Mouse (Mus musculus) MEL (cell line): Measurements from ENCODE around the gene Col26a1. TPM values are rescaled to one million over a fixed set of nuclear protein-coding genes. Genes with fewer than 3 reads are reported as not detected.

Experiments used
- DNase-seq: peaks from one replicate; pipeline ENCODE4 v3.0.0; 2011; ENCODE audit warnings: low read depth, low spot score
- H3K27ac ChIP-seq: 2 replicates; pipeline ENCODE4 v1.5.1; 2012; ENCODE audit warnings: low read depth, mild to moderate bottlenecking, control low read depth, low read length, moderate library complexity; ENCODE audit not compliant: control insufficient read depth
- H3K27me3 ChIP-seq, 2 experiments: fragments of 150-350 bp in 1 of 2; sonication (generic) in 1 of 2; 2 replicates each; pipeline ENCODE4 v1.6.1; 2012; ENCODE audit warnings: low read length in 2 of 2, mild to moderate bottlenecking in 2 of 2, improper control_type of control experiment in 1 of 2, moderate library complexity in 1 of 2; ENCODE audit not compliant: insufficient read depth in 2 of 2, control insufficient read depth in 1 of 2
- H3K36me3 ChIP-seq, 2 experiments: 2 replicates each; pipeline ENCODE4 v1.6.1; 2012 to 2014; ENCODE audit warnings: low read length in 2 of 2, improper control_type of control experiment in 1 of 2, inconsistent platforms in 1 of 2, mild to moderate bottlenecking in 1 of 2; ENCODE audit not compliant: insufficient read depth in 2 of 2, control insufficient read depth in 1 of 2
- H3K4me1 ChIP-seq, 2 experiments: fragments of 150-350 bp in 1 of 2; sonication (generic) in 1 of 2; 2 replicates each; pipeline ENCODE4 v1.6.1; 2012; ENCODE audit warnings: low read length in 2 of 2, improper control_type of control experiment in 1 of 2, mild to moderate bottlenecking in 1 of 2; ENCODE audit not compliant: insufficient read depth in 2 of 2, control insufficient read depth in 1 of 2
- H3K4me3 ChIP-seq, 2 experiments: fragments of 150-350 bp in 1 of 2; sonication (generic) in 1 of 2; 2 replicates each; pipeline ENCODE4 v1.5.1; 2012; ENCODE audit warnings: low read depth in 2 of 2, low read length in 2 of 2, mild to moderate bottlenecking in 2 of 2, moderate library complexity in 2 of 2, control low read depth in 1 of 2, improper control_type of control experiment in 1 of 2; ENCODE audit not compliant: control insufficient read depth in 1 of 2, insufficient read depth in 1 of 2
- H3K79me2 ChIP-seq: 2 replicates; pipeline ENCODE4 v1.6.1; 2012; ENCODE audit warnings: mild to moderate bottlenecking, low read length, moderate library complexity; ENCODE audit not compliant: control insufficient read depth, poor library complexity, insufficient read depth
- H3K9ac ChIP-seq: 2 replicates; pipeline ENCODE4 v1.6.1; 2012; ENCODE audit warnings: low read depth, mild to moderate bottlenecking, control low read depth, low read length, moderate library complexity; ENCODE audit not compliant: control insufficient read depth, poor library complexity, severe bottlenecking
- H3K9me3 ChIP-seq: fragments of 150-350 bp; sonication (generic); replicated peaks from 2 replicates; pipeline ENCODE4 v1.6.1; 2012; ENCODE audit warnings: mild to moderate bottlenecking, low read length, improper control_type of control experiment, moderate library complexity; ENCODE audit not compliant: insufficient read depth
- CHD1 ChIP-seq: IDR thresholded peaks from 2 replicates; pipeline ENCODE4 v1.6.1; 2012; ENCODE audit warnings: low read depth, mild to moderate bottlenecking, inconsistent platforms, low read length, improper control_type of control experiment
- CHD2 ChIP-seq: IDR thresholded peaks from 2 replicates; pipeline ENCODE4 v1.6.1; 2011; ENCODE audit warnings: low read length, improper control_type of control experiment
- CTCF ChIP-seq, 3 experiments: IDR thresholded peaks in 2 of 3; conservative IDR thresholded peaks in 1 of 3; 2 replicates each; pipeline ENCODE4 v1.5.1; 2011 to 2012; ENCODE audit warnings: low read length in 3 of 3, low read depth in 2 of 3, mild to moderate bottlenecking in 2 of 3, improper control_type of control experiment in 1 of 3, inconsistent platforms in 1 of 3, mixed read lengths in 1 of 3, moderate library complexity in 1 of 3; ENCODE audit not compliant: control insufficient read depth in 1 of 3, insufficient read depth in 1 of 3, poor library complexity in 1 of 3, severe bottlenecking in 1 of 3
- KAT2A ChIP-seq: conservative IDR thresholded peaks from 2 replicates; pipeline ENCODE4 v1.6.1; 2012; ENCODE audit warnings: low read depth, low read length, improper control_type of control experiment, inconsistent platforms
- MAFK ChIP-seq: IDR thresholded peaks from 2 replicates; pipeline ENCODE4 v1.6.1; 2011; ENCODE audit warnings: low read depth, mild to moderate bottlenecking, low read length, improper control_type of control experiment, borderline replicate concordance
- MEF2A ChIP-seq: IDR thresholded peaks from 2 replicates; pipeline ENCODE4 v1.6.1; 2014; ENCODE audit warnings: low read depth, mild to moderate bottlenecking, inconsistent platforms, low read length, improper control_type of control experiment; ENCODE audit not compliant: poor library complexity, insufficient replicate concordance, severe bottlenecking; ENCODE audit errors: extremely low read depth
- MYB ChIP-seq: IDR thresholded peaks from 2 replicates; pipeline ENCODE4 v1.6.1; 2011; ENCODE audit warnings: mild to moderate bottlenecking, low read depth, low read length, improper control_type of control experiment
- MYC ChIP-seq: IDR thresholded peaks from 2 replicates; pipeline ENCODE4 v1.6.1; 2011; ENCODE audit warnings: low read depth, mild to moderate bottlenecking, low read length, improper control_type of control experiment, moderate library complexity
- NELFE ChIP-seq: IDR thresholded peaks from 2 replicates; pipeline ENCODE4 v1.6.1; 2011; ENCODE audit warnings: low read depth, low read length, improper control_type of control experiment
- POLR2AphosphoS2 ChIP-seq: IDR thresholded peaks from 2 replicates; pipeline ENCODE4 v1.6.1; 2011; ENCODE audit warnings: low read length, improper control_type of control experiment
- POLR2AphosphoS5 ChIP-seq: IDR thresholded peaks from 2 replicates; pipeline ENCODE4 v1.6.1; 2012; ENCODE audit warnings: low read depth, borderline replicate concordance, mild to moderate bottlenecking, inconsistent platforms, low read length, moderate library complexity, mixed read lengths
- RAD21 ChIP-seq: IDR thresholded peaks from 2 replicates; pipeline ENCODE4 v1.6.1; 2011; ENCODE audit warnings: mild to moderate bottlenecking, low read depth, low read length, improper control_type of control experiment
- SIN3A ChIP-seq: IDR thresholded peaks from 2 replicates; pipeline ENCODE4 v1.6.1; 2012; ENCODE audit warnings: low read length, improper control_type of control experiment, inconsistent platforms
- TAL1 ChIP-seq: IDR thresholded peaks from 2 replicates; pipeline ENCODE4 v1.6.1; 2012; ENCODE audit warnings: mild to moderate bottlenecking, inconsistent platforms, low read length, moderate library complexity, mixed read lengths
- USF1 ChIP-seq: IDR thresholded peaks from 2 replicates; pipeline ENCODE4 v1.6.1; 2014; ENCODE audit warnings: low read depth, mild to moderate bottlenecking, inconsistent platforms, low read length, improper control_type of control experiment, moderate library complexity
- USF2 ChIP-seq, 2 experiments: IDR thresholded peaks; 2 replicates each; pipeline ENCODE4 v1.6.1; 2011 to 2012; ENCODE audit warnings: improper control_type of control experiment in 2 of 2, low read length in 2 of 2, borderline replicate concordance in 1 of 2, inconsistent platforms in 1 of 2, low read depth in 1 of 2, mild to moderate bottlenecking in 1 of 2; ENCODE audit not compliant: insufficient read depth in 1 of 2
- ZC3H11A ChIP-seq: IDR thresholded peaks from 2 replicates; pipeline ENCODE4 v1.6.1; 2012; ENCODE audit warnings: low read depth, mild to moderate bottlenecking, inconsistent platforms, low read length, improper control_type of control experiment
- polyA plus RNA-seq, 2 experiments: library from polyadenylated mRNA; stranded (reverse) in 1 of 2; unstranded in 1 of 2; fragments of >175 nt in 1 of 2; fragments of >200 nt in 1 of 2; gene quantifications; 2 replicates each; pipeline versions ENCODE4 v1.2.1 to v1.2.4; 2012; ENCODE audit warnings: low replicate concordance in 2 of 2, low read depth in 1 of 2; ENCODE audit not compliant: insufficient read length in 2 of 2, insufficient read depth in 1 of 2, missing spikeins in 1 of 2
- total RNA-seq: library from RNA; depleted of rRNA; stranded (reverse); fragments of 300-350 nt; gene quantifications from 2 replicates; pipeline ENCODE4 v1.2.3, GENCODE M21; 2012; rRNA removed

Col26a1 gene
- not detected in 2 replicates for total RNA-seq
- polyA plus RNA-seq, result not detected

DNA sequence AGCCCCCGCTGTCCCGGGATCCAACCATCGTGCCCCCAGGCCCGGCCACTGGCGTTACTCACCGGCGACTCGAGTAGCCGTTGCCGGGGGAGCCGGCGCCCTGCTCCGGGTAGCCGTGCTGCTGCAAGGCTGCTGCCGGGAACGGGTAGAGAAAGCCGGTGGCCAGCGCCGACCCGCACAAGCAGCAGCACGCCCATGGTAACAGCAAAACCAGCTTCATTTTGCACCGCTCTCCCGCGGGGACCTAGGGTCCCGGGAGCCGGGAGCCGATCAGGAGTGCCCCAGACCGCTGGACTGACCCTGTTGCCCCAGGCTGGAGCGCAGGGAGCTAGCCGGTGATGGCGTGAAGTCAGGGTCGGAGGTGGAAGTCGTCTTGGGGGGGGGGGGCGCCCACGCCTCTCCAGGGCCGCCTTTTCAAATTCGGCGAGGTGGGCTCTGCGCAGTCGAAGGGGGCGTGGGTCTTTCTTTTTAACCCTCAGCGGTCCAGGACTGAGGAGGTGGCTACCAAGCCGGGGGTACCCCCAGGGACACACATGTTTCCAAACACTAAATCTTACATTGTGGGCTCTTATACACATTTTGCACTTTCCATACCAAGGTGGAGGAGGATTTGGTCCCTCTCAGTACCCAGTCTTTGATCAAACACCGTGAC is at the start of gene Col26a1:
Gene Col26a1, minus strand, starts transcription at position 422 of the 652 bp plus-strand sequence.
- Histone ChIP-seq H3K4me1 (no peaks in the 10 kb centered on the region), H3K36me3 (no peaks in the 10 kb centered on the region), H3K79me2 (no peaks in the 10 kb centered on the region), H3K9me3 (no peaks in the 10 kb centered on the region), H3K27me3 (no peaks in the 10 kb centered on the region; a peak in 2 of 4 replicates), H3K4me3 (no peak within 1 kb of the TSS), H3K27ac (no peak within 1 kb of the TSS), H3K9ac (no peak within 1 kb of the TSS)
- TF ChIP-seq SIN3A (no peak), MYB (no peak), CHD1 (no peak)
- DNase-seq, result no peak

DNA sequence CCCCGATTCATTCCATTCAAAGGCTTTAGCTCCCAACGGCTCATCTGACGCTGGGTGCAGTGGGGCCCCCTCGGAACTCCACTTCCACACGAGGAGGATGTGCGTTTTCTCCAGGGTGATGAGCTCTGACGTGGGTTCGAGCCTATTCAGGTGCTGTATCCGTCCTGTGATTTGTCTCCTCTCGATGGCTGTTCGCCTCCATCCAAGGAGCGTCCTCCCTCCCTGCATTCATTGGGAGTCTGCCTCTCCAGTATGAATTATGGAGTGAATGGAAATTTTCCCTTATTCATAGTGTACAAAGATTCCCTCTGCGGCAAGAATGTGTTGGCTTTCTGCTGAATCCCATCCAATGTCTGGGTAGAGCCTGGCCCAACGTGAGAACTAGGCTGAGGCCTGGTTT is 48.9 kb upstream of the Col26a1 start:
- H3K9me3 ChIP-seq, result no peaks in the 10 kb centered on the region
- TF ChIP-seq POLR2AphosphoS2, result no peak
- TF ChIP-seq USF1, result no peak
- no peak for TF ChIP-seq USF2 (IDR thresholded peaks at IDR 0.05; ENCODE audit: borderline replicate concordance in 1 of 2, insufficient read depth in 1 of 2, low read depth in 1 of 2, low read length in 2 of 2)
- no peak for TF ChIP-seq POLR2AphosphoS5
- no peak for TF ChIP-seq KAT2A
- TF ChIP-seq SIN3A, result no peak
- TF ChIP-seq MYB, result no peak
- TF ChIP-seq CHD1, result no peak
- TF ChIP-seq MYC, result no peak
- no peak for TF ChIP-seq ZC3H11A
- TF ChIP-seq RAD21, result no peak
- no peak for TF ChIP-seq CHD2
- TF ChIP-seq MAFK, result no peak
- no peak for TF ChIP-seq TAL1
- TF ChIP-seq MEF2A, result no peak
- no peak for TF ChIP-seq NELFE
- no peak for TF ChIP-seq CTCF (IDR thresholded peaks at IDR 0.05 in 2 of 3, conservative IDR thresholded peaks at IDR 0.05 in 1 of 3; ENCODE audit: control insufficient read depth in 1 of 3, insufficient read depth in 1 of 3, low read depth in 2 of 3, low read length in 3 of 3, poor library complexity in 1 of 3, severe bottlenecking in 1 of 3)
- H3K4me1 ChIP-seq, result no peaks in the 10 kb centered on the region
- H3K4me3 ChIP-seq, result no peak overlapping the region
- no peaks in the 10 kb centered on the region for H3K79me2 ChIP-seq
- H3K27me3 ChIP-seq, result no peaks in the 10 kb centered on the region
- no peak overlapping the region for H3K9ac ChIP-seq
- peaks cover 0 to 1% of the 10 kb centered on the region in 2 experiments; a peak in 2 of 4 replicates for H3K36me3 ChIP-seq
- no peak for DNase-seq
- H3K27ac ChIP-seq, result no peak overlapping the region
